Mouse (Mus musculus) forebrain, embryonic 16.5 days (tissue): ENCODE measurements at regions not wholly inside any gene's neighbourhood (a gene's known extent, or its start where the extent isn't known, plus 50 kb on each side); places are given as distances from the start of the nearest gene placed in this dataset.
"Not testable (repeated sequence)": the region's sequence is repeated elsewhere in the genome, so short reads cannot be mapped to it uniquely, and the experiment has no call there.

Experiments
- ATAC-seq: fragments of 200-750 bp; cut with Nextera tagmentation; 2 replicates; pipeline ENCODE4 v1.8.0; 2017; ENCODE audit warnings: mild to moderate bottlenecking, moderate library complexity
- H3K27ac ChIP-seq: fragments of 300-500 bp; sonication (generic); 2 replicates; pipeline ENCODE4 v1.5.1; 2014; ENCODE audit warnings: low read length, control low read depth
- H3K27me3 ChIP-seq: fragments of 300-500 bp; sonication (generic); replicated peaks from 2 replicates; pipeline ENCODE4 v1.6.1; 2014; ENCODE audit warnings: low read length; ENCODE audit not compliant: control insufficient read depth, insufficient read depth
- H3K36me3 ChIP-seq: fragments of 300-500 bp; sonication (generic); 2 replicates; pipeline ENCODE4 v1.6.1; 2014; ENCODE audit not compliant: control insufficient read depth, insufficient read depth
- H3K4me1 ChIP-seq: fragments of 300-500 bp; sonication (generic); replicated peaks from 2 replicates; pipeline ENCODE4 v1.6.1; 2014; ENCODE audit warnings: low read length; ENCODE audit not compliant: control insufficient read depth, insufficient read depth
- H3K4me2 ChIP-seq: fragments of 300-500 bp; sonication (generic); 2 replicates; pipeline ENCODE4 v1.6.1; 2014; ENCODE audit warnings: mild to moderate bottlenecking, low read length, control low read depth
- H3K4me3 ChIP-seq: fragments of 300-500 bp; sonication (generic); replicated peaks from 2 replicates; pipeline ENCODE4 v1.5.1; 2014; ENCODE audit warnings: mild to moderate bottlenecking, low read length, control low read depth
- H3K9ac ChIP-seq: fragments of 300-500 bp; sonication (generic); replicated peaks from 2 replicates; pipeline ENCODE4 v1.6.1; 2014; ENCODE audit warnings: low read depth, low read length, control low read depth
- H3K9me3 ChIP-seq: fragments of 300-500 bp; sonication (generic); 2 replicates; pipeline ENCODE4 v1.6.1; 2016; ENCODE audit warnings: low read length; ENCODE audit not compliant: control insufficient read depth
- WGBS: fragments of 180-500 bp; shearing (Covaris S2); extraction: QIAGEN DNeasy Blood & Tissue Kit; methylation state at CpG from one replicate; pipeline ENCODE4 v1.1.7; 2014; 5-methylcytosine and 5-hydroxymethylcytosine counted together

DNA sequence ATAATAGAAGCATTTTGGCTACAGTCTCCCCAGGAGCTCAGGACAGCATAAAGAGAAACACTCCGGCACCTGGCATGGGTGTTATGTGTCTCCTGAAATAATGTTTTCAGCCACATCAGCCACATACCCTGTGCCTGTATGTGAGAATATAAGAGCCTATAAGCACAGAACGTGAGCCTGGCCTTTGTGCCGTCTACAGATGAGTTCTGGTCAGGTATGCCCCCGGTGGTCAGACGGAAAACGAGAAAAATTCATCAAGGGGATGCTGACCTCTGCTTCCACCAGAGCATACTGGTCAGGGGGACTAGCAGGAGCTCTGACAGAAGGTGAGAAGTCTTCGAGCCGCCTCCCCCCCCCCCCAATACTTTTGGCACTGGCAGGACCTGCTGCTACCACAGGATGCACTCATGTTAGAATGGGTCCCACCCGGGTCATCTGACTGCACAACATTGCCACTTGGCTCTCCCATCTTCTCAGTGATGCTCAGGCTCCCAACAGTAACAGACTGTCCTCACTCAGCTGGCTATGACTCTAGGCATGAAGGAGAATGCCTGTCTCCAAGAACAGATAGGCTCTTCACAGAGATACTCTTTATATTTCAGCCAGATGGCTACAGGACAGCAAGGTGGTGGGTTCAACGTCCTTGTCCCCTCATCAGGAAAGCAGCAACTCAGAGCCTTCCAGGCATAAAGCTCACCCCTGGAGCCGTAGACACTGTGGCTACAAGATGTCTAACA is 401.2 kb upstream of the Jmjd1c start:
- Histone ChIP-seq H3K9ac (no peak overlapping the region), H3K27me3 (no peaks in the 10 kb centered on the region), H3K4me2 (no peak overlapping the region), H3K9me3 (no peaks in the 10 kb centered on the region), H3K4me1 (no peaks in the 10 kb centered on the region), H3K36me3 (no peaks in the 10 kb centered on the region), H3K4me3 (no peak overlapping the region), H3K27ac (no peak overlapping the region)
- no peak for ATAC-seq
- 87% methylated on average over 10 of the region's 11 CpGs for WGBS

DNA sequence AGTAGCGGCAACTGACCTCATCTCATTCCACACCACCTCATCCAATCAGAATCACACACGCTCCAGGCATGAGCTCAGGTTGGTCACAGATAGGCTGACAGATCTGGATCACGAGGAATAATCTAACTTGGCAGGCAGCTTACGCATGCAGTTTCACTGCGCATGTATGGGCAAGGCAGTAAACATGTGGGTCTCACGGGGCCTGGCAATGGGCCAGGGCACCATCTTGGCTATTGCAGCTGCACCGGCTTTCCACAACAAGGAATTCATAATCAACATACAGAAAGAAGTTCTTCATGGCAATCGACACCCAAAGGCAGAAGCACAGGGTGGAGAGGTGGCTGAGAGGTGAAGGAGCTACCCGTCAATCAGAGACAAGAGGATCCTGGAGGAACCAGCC is 381.0 kb upstream of the Jmjd1c start:
- H3K4me3 ChIP-seq, H3K9me3 ChIP-seq: not testable (repeated sequence)
- WGBS = 88% methylated on average over 9 of the region's 9 CpGs

GRCm38 (mm10) chr10:66717909-66718308 is 378.0 kb upstream of the Jmjd1c start:
- H3K9ac ChIP-seq = no peak overlapping the region
- H3K4me1 ChIP-seq = no peaks in the 10 kb centered on the region
- H3K4me2 ChIP-seq = no peak overlapping the region
- H3K4me3 ChIP-seq = no peak overlapping the region
- WGBS = 71% methylated on average over 7 of the region's 7 CpGs
- H3K9me3 ChIP-seq = 0 out of 2 replicates have a peak, but pooled peaks cover 3% of the 10 kb centered on the region
- H3K36me3 ChIP-seq = no peaks in the 10 kb centered on the region
- no peak for ATAC-seq
- no peaks in the 10 kb centered on the region for H3K27me3 ChIP-seq
- no peak overlapping the region for H3K27ac ChIP-seq

More for the DNA sequence above, 381.0 kb upstream of the Jmjd1c start:
- H3K36me3 ChIP-seq, H3K9ac ChIP-seq, ATAC-seq, H3K4me2 ChIP-seq, H3K27ac ChIP-seq, H3K4me1 ChIP-seq, H3K27me3 ChIP-seq: not testable (repeated sequence)

- ATAC-seq = no peak
- Histone ChIP-seq H3K9ac (no peak overlapping the region), H3K4me1 (no peaks in the 10 kb centered on the region), H3K9me3 (0 out of 2 replicates have a peak, but pooled peaks cover 3% of the 10 kb centered on the region), H3K27ac (no peak overlapping the region), H3K27me3 (no peaks in the 10 kb centered on the region), H3K36me3 (no peaks in the 10 kb centered on the region), H3K4me2 (no peak overlapping the region), H3K4me3 (no peak overlapping the region)
- 95% methylated on average over 11 of the region's 11 CpGs for WGBS
These were observed 376.1 kb upstream of the Jmjd1c start for GRCm38 (mm10) chr10:66719796-66720195.

GRCm38 (mm10) chr10:66733631-66734030 is 362.3 kb upstream of the Jmjd1c start:
- no peak for ATAC-seq
- Histone ChIP-seq H3K4me3 (no peak overlapping the region), H3K9ac (no peak overlapping the region), H3K4me1 (no peaks in the 10 kb centered on the region), H3K36me3 (no peaks in the 10 kb centered on the region), H3K27ac (no peak overlapping the region), H3K27me3 (no peaks in the 10 kb centered on the region), H3K4me2 (no peak overlapping the region), H3K9me3 (no peaks in the 10 kb centered on the region)
- 84% methylated on average over 5 of the region's 5 CpGs for WGBS

GRCm38 (mm10) chr10:66734853-66735252 is 361.1 kb upstream of the Jmjd1c start:
- WGBS = 63% methylated on average over 5 of the region's 5 CpGs
- H3K4me2 ChIP-seq = no peak overlapping the region
- H3K27ac ChIP-seq = no peak overlapping the region
- no peak overlapping the region for H3K4me3 ChIP-seq
- no peaks in the 10 kb centered on the region for H3K36me3 ChIP-seq
- H3K9ac ChIP-seq = no peak overlapping the region
- no peaks in the 10 kb centered on the region for H3K4me1 ChIP-seq
- ATAC-seq = no peak
- H3K27me3 ChIP-seq = no peaks in the 10 kb centered on the region
- H3K9me3 ChIP-seq = no peaks in the 10 kb centered on the region

- ATAC-seq = no peak
- Histone ChIP-seq H3K4me2 (no peak overlapping the region), H3K4me3 (no peak overlapping the region)
These were observed 356.9 kb upstream of the Jmjd1c start for GRCm38 (mm10) chr10:66739017-66739416.

GRCm38 (mm10) chr10:66741819-66742218 is 354.1 kb upstream of the Jmjd1c start:
- Histone ChIP-seq H3K27ac (no peak overlapping the region), H3K4me2 (no peak overlapping the region), H3K27me3 (no peaks in the 10 kb centered on the region), H3K9me3 (no peaks in the 10 kb centered on the region), H3K9ac (no peak overlapping the region), H3K4me3 (no peak overlapping the region), H3K4me1 (0 out of 2 replicates have a peak, but pooled peaks cover 5% of the 10 kb centered on the region), H3K36me3 (no peaks in the 10 kb centered on the region)
- WGBS = 62% methylated on average over 3 of the region's 3 CpGs
- ATAC-seq = no peak

More at GRCm38 (mm10) chr10:66739017-66739416, 356.9 kb upstream of the Jmjd1c start:
- H3K27me3 ChIP-seq = no peaks in the 10 kb centered on the region
- 0 out of 2 replicates have a peak, but pooled peaks cover 5% of the 10 kb centered on the region for H3K4me1 ChIP-seq
- no peaks in the 10 kb centered on the region for H3K36me3 ChIP-seq
- H3K9me3 ChIP-seq = no peaks in the 10 kb centered on the region
- WGBS = 62% methylated on average over 6 of the region's 7 CpGs
- H3K27ac ChIP-seq = no peak overlapping the region
- no peak overlapping the region for H3K9ac ChIP-seq

GRCm38 (mm10) chr10:66743254-66743653 is 352.7 kb upstream of the Jmjd1c start:
- H3K36me3 ChIP-seq = no peaks in the 10 kb centered on the region
- H3K9me3 ChIP-seq = no peaks in the 10 kb centered on the region
- WGBS = 52% methylated on average over 6 of the region's 6 CpGs
- 0 out of 2 replicates have a peak, but pooled peaks cover 5% of the 10 kb centered on the region for H3K4me1 ChIP-seq
- peak; percentile 66 for ATAC-seq
- no peak overlapping the region for H3K27ac ChIP-seq
- H3K4me3 ChIP-seq = no peak overlapping the region
- no peaks in the 10 kb centered on the region for H3K27me3 ChIP-seq
- H3K9ac ChIP-seq = no peak overlapping the region
- no peak overlapping the region for H3K4me2 ChIP-seq
